Comparison of ENCODE assay signal across 25 mouse cellular contexts in the genomic region with DNA sequence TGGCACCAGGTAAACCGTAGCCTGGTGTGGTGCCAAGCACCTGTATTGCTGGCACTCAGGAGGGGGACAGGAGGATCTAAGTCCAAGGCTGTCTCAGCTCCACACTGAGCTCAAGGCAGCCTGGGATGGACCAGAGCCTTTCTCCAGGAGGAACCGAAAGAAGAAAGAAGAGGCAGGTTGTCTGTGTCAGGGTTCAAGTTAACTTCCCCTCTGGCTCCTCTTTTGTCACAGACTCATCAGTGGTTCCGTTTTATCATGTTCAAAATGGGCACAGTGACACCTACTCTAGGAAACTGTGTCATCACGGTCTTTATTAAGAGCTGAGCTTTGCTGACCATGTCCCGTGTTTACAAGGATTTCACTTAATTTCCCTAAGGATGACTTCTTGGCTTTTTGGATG.
A peak's percentile ranks its signal among the peaks of the same experiment; 100 is the strongest.
DNase-seq lines count a peak whose midpoint lies in the region; ATAC-seq and TF ChIP-seq lines count a peak whose summit lies in the region.
"Had no signal": no experiment of that assay in that cellular context is flagged by ENCODE, and none has a peak within 500 bp of the region (broad histone marks: within the 10 kb centered on the region; RNA-seq: fewer than 3 reads in every experiment).

No protein-coding gene starts in this region.

- no peak overlapping the region for H3K4me2 ChIP-seq in liver, postnatal 0 days (ENCODE audit: low read depth, low read length)
- H3K4me2 ChIP-seq in liver, embryonic 12.5 days = no peak overlapping the region
- no peak overlapping the region for H3K4me2 ChIP-seq in CH12.LX (ENCODE audit: insufficient read depth, low read depth, poor library complexity, severe bottlenecking)
- H3K4me2 ChIP-seq: embryonic facial prominence, embryonic 12.5 days; embryonic facial prominence, embryonic 15.5 days; forebrain, embryonic 12.5 days; forebrain, embryonic 15.5 days; hindbrain, embryonic 12.5 days; hindbrain, embryonic 15.5 days had no signal

- no peak for DNase-seq in liver, postnatal 0 days
- DNase-seq in A20 (ENCODE audit: low read depth, low spot score) (peak; percentile 59), CH12.LX (ENCODE audit: extremely low read depth) (peak; percentile 61)
- DNase-seq in heart, adult 9 months (ENCODE audit: low spot score in 2 of 2) = no peak
- DNase-seq in right cerebral cortex, postnatal 36 days (ENCODE audit: low spot score in 2 of 2) = no peak
- DNase-seq in right cerebral cortex, adult 2 months (ENCODE audit: low spot score in 2 of 2) = no peak
- DNase-seq: adrenal gland, adult 2 months; adrenal gland, postnatal 14 days; cerebellum, adult 11-12 months; cerebellum, adult 9-10 months; cerebellum, postnatal 14 days; gastrocnemius, postnatal 25 days; heart, adult 18-20 months had no signal

- 67% methylated on average over 5 of the region's 5 CpGs for WGBS in liver, postnatal 0 days (ENCODE audit: insufficient replicate concordance)
- WGBS in liver, embryonic 12.5 days (ENCODE audit: insufficient replicate concordance) = 56% methylated on average over 5 of the region's 5 CpGs

- H3K9me3 ChIP-seq in liver, postnatal 0 days (ENCODE audit: low read length) = no peaks in the 10 kb centered on the region
- no peaks in the 10 kb centered on the region for H3K9me3 ChIP-seq in liver, embryonic 12.5 days (replicated peaks)
- H3K9me3 ChIP-seq in CH12.LX (replicated peaks; ENCODE audit: low read length) = no peaks in the 10 kb centered on the region
- H3K9me3 ChIP-seq: embryonic facial prominence, embryonic 12.5 days; embryonic facial prominence, embryonic 15.5 days; forebrain, embryonic 12.5 days; forebrain, embryonic 15.5 days; G1E; heart, embryonic 10.5 days; hindbrain, embryonic 12.5 days; hindbrain, embryonic 15.5 days had no signal

- dilution Hi-C loops in CH12.LX (cut with MboI; ENCODE audit: extremely low pct_ligation_motif_present, extremely low pct_unique_long_range_greater_than_20kb, low sequenced_read_pairs) = no loop called here

- TF ChIP-seq CTCF in liver, postnatal 0 days (IDR thresholded peaks at IDR 0.05; ENCODE audit: low read depth) = no peak
- no peak for TF ChIP-seq CTCF in CH12.LX (conservative IDR thresholded peaks at IDR 0.05 in 1 of 2, IDR thresholded peaks at IDR 0.05 in 1 of 2; ENCODE audit: low read depth in 2 of 2, low read length in 2 of 2)
- no peak for TF ChIP-seq CTCF in embryonic fibroblast, embryonic 13.5 days (IDR thresholded peaks at IDR 0.05; ENCODE audit: borderline replicate concordance, insufficient read depth, low read length)

- 0 out of 2 replicates have a peak, but pooled peaks have one; percentile 19 for ATAC-seq in liver, postnatal 0 days
- no peak for ATAC-seq in liver, embryonic 12.5 days
- ATAC-seq: forebrain, embryonic 15.5 days; Patski had no signal

- no peak overlapping the region for H3K4me3 ChIP-seq in liver, postnatal 0 days (ENCODE audit: low read depth, low read length)
- no peak overlapping the region for H3K4me3 ChIP-seq in liver, embryonic 12.5 days
- no peak overlapping the region for H3K4me3 ChIP-seq in CH12.LX (replicated peaks in 1 of 3; ENCODE audit: low read depth in 2 of 3, low read length in 2 of 3, poor library complexity in 1 of 3)
- no peak overlapping the region for H3K4me3 ChIP-seq in embryonic fibroblast, embryonic 13.5 days (ENCODE audit: insufficient read depth, low read length)
- H3K4me3 ChIP-seq: embryonic facial prominence, embryonic 12.5 days; embryonic facial prominence, embryonic 15.5 days; erythroblast, embryonic 14.5 days; forebrain, embryonic 12.5 days; forebrain, embryonic 15.5 days; heart, embryonic 10.5 days; hindbrain, embryonic 12.5 days; hindbrain, embryonic 15.5 days had no signal

- H3K9ac ChIP-seq in liver, postnatal 0 days (replicated peaks) = no peak overlapping the region
- no peak overlapping the region for H3K9ac ChIP-seq in liver, embryonic 12.5 days
- no peak overlapping the region for H3K9ac ChIP-seq in CH12.LX (ENCODE audit: insufficient read depth, low read depth)
- H3K9ac ChIP-seq: embryonic facial prominence, embryonic 12.5 days; embryonic facial prominence, embryonic 15.5 days; forebrain, embryonic 12.5 days; forebrain, embryonic 15.5 days; hindbrain, embryonic 12.5 days; hindbrain, embryonic 15.5 days had no signal

- H3K79me2 ChIP-seq in CH12.LX (replicated peaks; ENCODE audit: control insufficient read depth, extremely low read depth, insufficient read depth, poor library complexity, severe bottlenecking) = no peaks in the 10 kb centered on the region

- H3K36me3 ChIP-seq in liver, postnatal 0 days (replicated peaks; ENCODE audit: insufficient read depth, low read length) = no peaks in the 10 kb centered on the region
- H3K36me3 ChIP-seq in liver, embryonic 12.5 days = no peaks in the 10 kb centered on the region
- peaks cover 24 to 35% of the 10 kb centered on the region in 2 experiments for H3K36me3 ChIP-seq in CH12.LX (replicated peaks in 1 of 2; ENCODE audit: control insufficient read depth in 1 of 2, insufficient read depth in 1 of 2, low read length in 1 of 2)
- H3K36me3 ChIP-seq: embryonic facial prominence, embryonic 12.5 days; embryonic facial prominence, embryonic 15.5 days; forebrain, embryonic 12.5 days; forebrain, embryonic 15.5 days; G1E; heart, embryonic 10.5 days; hindbrain, embryonic 12.5 days; hindbrain, embryonic 15.5 days had no signal

- no peak for TF ChIP-seq EP300 in liver, postnatal 0 days (IDR thresholded peaks at IDR 0.05; ENCODE audit: low read depth)
- TF ChIP-seq EP300 in CH12.LX (IDR thresholded peaks at IDR 0.05; ENCODE audit: low read length) = no peak

- H3K27me3 ChIP-seq in liver, postnatal 0 days (ENCODE audit: insufficient read depth, low read length) = no peaks in the 10 kb centered on the region
- no peaks in the 10 kb centered on the region for H3K27me3 ChIP-seq in liver, embryonic 12.5 days (replicated peaks)
- H3K27me3 ChIP-seq in CH12.LX (replicated peaks) = no peaks in the 10 kb centered on the region
- H3K27me3 ChIP-seq: embryonic facial prominence, embryonic 12.5 days; embryonic facial prominence, embryonic 15.5 days; forebrain, embryonic 12.5 days; forebrain, embryonic 15.5 days; hindbrain, embryonic 12.5 days; hindbrain, embryonic 15.5 days; Patski had no signal

- no peaks in the 10 kb centered on the region for H3K4me1 ChIP-seq in liver, postnatal 0 days (ENCODE audit: insufficient read depth)
- H3K4me1 ChIP-seq in liver, embryonic 12.5 days = no peaks in the 10 kb centered on the region
- H3K4me1 ChIP-seq in CH12.LX (ENCODE audit: control insufficient read depth in 1 of 2, insufficient read depth in 2 of 2) = peaks cover 6 to 52% of the 10 kb centered on the region in 2 experiments; a peak in 3 of 4 replicates
- H3K4me1 ChIP-seq in embryonic fibroblast, embryonic 13.5 days (ENCODE audit: control insufficient read depth, insufficient read depth, low read length) = peaks cover 8% of the 10 kb centered on the region
- H3K4me1 ChIP-seq: forebrain, embryonic 12.5 days; forebrain, embryonic 15.5 days; hindbrain, embryonic 12.5 days; hindbrain, embryonic 15.5 days had no signal

- no peak overlapping the region for H3K27ac ChIP-seq in liver, postnatal 0 days (ENCODE audit: low read depth)
- H3K27ac ChIP-seq in liver, embryonic 12.5 days = no peak overlapping the region
- H3K27ac ChIP-seq in CH12.LX (ENCODE audit: insufficient read depth, low read depth) = no peak overlapping the region
- H3K27ac ChIP-seq in embryonic fibroblast, embryonic 13.5 days (ENCODE audit: insufficient read depth, low read length) = peak overlapping the region; percentile 53
- H3K27ac ChIP-seq: embryonic facial prominence, embryonic 12.5 days; embryonic facial prominence, embryonic 15.5 days; forebrain, embryonic 12.5 days; forebrain, embryonic 15.5 days; heart, embryonic 10.5 days; hindbrain, embryonic 12.5 days; hindbrain, embryonic 15.5 days had no signal

- in situ Hi-C loops in CH12.LX (cut with MboI; ENCODE audit: low pct_ligation_motif_present, low pct_unique_long_range_greater_than_20kb, low sequenced_read_pairs) = no loop called here

- TF ChIP-seq POLR2A in CH12.LX (IDR thresholded peaks at IDR 0.05; ENCODE audit: low read depth, low read length) = no peak
- TF ChIP-seq POLR2A in embryonic fibroblast, embryonic 13.5 days (IDR thresholded peaks at IDR 0.05; ENCODE audit: low read depth, low read length) = no peak

- TF ChIP-seq RAD21 in CH12.LX (IDR thresholded peaks at IDR 0.05; ENCODE audit: low read depth, low read length) = no peak

TF ChIP-seq in CH12.LX, 34 proteins besides CTCF, POLR2A, EP300 and RAD21:
- TF ChIP-seq IRF4 (IDR thresholded peaks at IDR 0.05; ENCODE audit: low read depth, low read length) (peak; percentile 47), BHLHE40 (IDR thresholded peaks at IDR 0.05; ENCODE audit: low read depth, low read length) (no peak)

Comparison
In these comparisons a context has a peak if more than half of its experiments do, and no peak if none do; other contexts are left out.
1. DNase-seq: peak in A20 (single experiment) and CH12.LX (single experiment); none in liver, postnatal 0 days (single experiment), heart, adult 9 months (0 of 2), right cerebral cortex, postnatal 36 days (0 of 2) and right cerebral cortex, adult 2 months (0 of 2).